Mouse (Mus musculus) testis, adult 2 months (tissue): ENCODE data around the gene Kcnt2.

Experiments used
- CTCF ChIP-seq: fragments of 200-500 bp; IDR thresholded peaks from 2 replicates; pipeline ENCODE4 v1.5.1; 2012; ENCODE audit warnings: low read depth, mild to moderate bottlenecking, inconsistent platforms, low read length, moderate library complexity; ENCODE audit not compliant: control insufficient read depth, insufficient read depth, insufficient replicate concordance
- POLR2A ChIP-seq: fragments of 200-500 bp; IDR thresholded peaks from 2 replicates; pipeline ENCODE4 v1.6.1; 2012; ENCODE audit warnings: low read depth, mild to moderate bottlenecking, inconsistent platforms, low read length, moderate library complexity; ENCODE audit not compliant: control insufficient read depth

DNA sequence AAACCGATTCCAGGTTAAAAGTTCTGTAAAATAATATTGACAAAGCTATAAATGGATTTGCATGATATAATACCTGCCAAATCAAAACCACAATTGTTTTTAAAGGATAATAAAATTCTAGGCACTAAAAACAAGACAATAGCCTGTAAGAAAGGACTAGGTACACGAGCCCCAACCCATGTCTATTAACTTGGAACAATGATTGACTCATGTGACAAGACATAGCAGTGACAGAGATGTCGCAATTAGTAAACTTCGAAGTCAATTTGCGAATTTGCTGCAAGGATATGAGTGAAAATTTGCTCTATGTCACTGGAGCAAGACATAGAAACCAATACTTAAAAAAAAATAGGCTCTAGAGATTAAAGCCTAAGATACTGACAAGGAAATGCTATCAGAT is 198.4 kb downstream of the Kcnt2 start:
- no peak for TF ChIP-seq CTCF
- TF ChIP-seq POLR2A: no peak
